Mouse (Mus musculus) lung, embryonic 14.5 days (tissue): ENCODE data around the gene Gm7534. TPM values are rescaled to one million over a fixed set of nuclear protein-coding genes. Genes with fewer than 3 reads are reported as not detected.
"Not testable (repeated sequence)": the region's sequence is repeated elsewhere in the genome, so short reads cannot be mapped to it uniquely, and the experiment has no call there.

Experiments used
- ATAC-seq: fragments of 200-750 bp; cut with Nextera tagmentation; 2 replicates; pipeline ENCODE4 v1.8.0; 2017; ENCODE audit warnings: mild to moderate bottlenecking, moderate TSS enrichment, moderate library complexity; ENCODE audit not compliant: insufficient read depth
- DNase-seq: peaks from one replicate; pipeline ENCODE4 v3.0.0-alpha.2; 2015
- H3K27ac ChIP-seq: fragments of 300-500 bp; sonication (generic); 2 replicates; pipeline ENCODE4 v1.5.1; 2014; ENCODE audit warnings: low read depth, mild to moderate bottlenecking, moderate library complexity
- H3K27me3 ChIP-seq: fragments of 300-500 bp; sonication (generic); 2 replicates; pipeline ENCODE4 v1.6.1; 2014; ENCODE audit warnings: low read length, control low read depth; ENCODE audit not compliant: insufficient read depth
- H3K36me3 ChIP-seq: fragments of 300-500 bp; sonication (generic); 2 replicates; pipeline ENCODE4 v1.6.1; 2014; ENCODE audit warnings: control low read depth; ENCODE audit not compliant: insufficient read depth
- H3K4me1 ChIP-seq: fragments of 300-500 bp; sonication (generic); 2 replicates; pipeline ENCODE4 v1.6.1; 2014; ENCODE audit warnings: antibody characterized with exemption, control low read depth; ENCODE audit not compliant: insufficient read depth
- H3K4me2 ChIP-seq: fragments of 300-500 bp; sonication (generic); 2 replicates; pipeline ENCODE4 v1.6.1; 2014; ENCODE audit warnings: mild to moderate bottlenecking
- H3K4me3 ChIP-seq: fragments of 300-500 bp; sonication (generic); 2 replicates; pipeline ENCODE4 v1.5.1; 2014; ENCODE audit warnings: low read depth, low read length
- H3K9ac ChIP-seq: fragments of 300-500 bp; sonication (generic); 2 replicates; pipeline ENCODE4 v1.6.1; 2014
- H3K9me3 ChIP-seq: fragments of 300-500 bp; sonication (generic); 2 replicates; pipeline ENCODE4 v1.6.1; 2016; ENCODE audit warnings: low read depth, low read length, control low read depth
- CTCF ChIP-seq: IDR thresholded peaks from 2 replicates; pipeline ENCODE4 v1.5.1; 2016; ENCODE audit warnings: antibody characterized with exemption, low read depth
- WGBS: fragments of 180-500 bp; shearing (Covaris S2); extraction: QIAGEN DNeasy Blood & Tissue Kit; methylation state at CpG from one replicate; pipeline ENCODE4 v1.1.7; 2014; 5-methylcytosine and 5-hydroxymethylcytosine counted together
- polyA plus RNA-seq: library from polyadenylated mRNA; unstranded; fragments of >200 nt; fragmentation: Nextera tagmentation; extraction: Ambion mirVana; gene quantifications from 2 replicates; pipeline ENCODE4 v1.2.1, GENCODE M21; 2014

Gene Gm7534
- polyA plus RNA-seq, 1 experiment from 2014 or later = not detected

DNA sequence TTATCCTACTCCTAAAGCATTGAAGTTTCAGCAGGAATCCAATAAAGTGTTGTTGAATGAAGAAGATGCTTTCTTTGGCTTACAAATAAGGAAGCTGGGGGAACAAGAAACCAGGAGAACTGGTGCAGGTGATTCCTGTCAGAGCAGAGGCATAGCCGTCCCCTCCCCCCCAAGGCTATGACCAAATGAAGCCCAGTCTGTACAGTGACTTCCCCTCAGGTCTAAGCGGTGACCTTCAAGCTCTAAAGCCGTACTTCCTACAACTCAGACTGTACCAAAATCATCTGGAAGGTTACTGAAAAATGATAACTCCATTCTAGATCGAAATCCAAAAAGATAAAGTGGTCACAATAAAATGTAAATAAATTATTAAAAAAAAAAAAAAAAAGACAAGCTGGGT is 53.4 kb downstream of the Gm7534 start:
- H3K36me3 ChIP-seq = peaks cover 33% of the 10 kb centered on the region; the same call in 1 of the 2 replicates
- no peak for DNase-seq
- no peak overlapping the region for H3K9ac ChIP-seq
- 90% methylated on average over 4 of the region's 4 CpGs for WGBS
- TF ChIP-seq CTCF = no peak
- H3K27ac ChIP-seq = no peak overlapping the region
- no peak overlapping the region for H3K4me2 ChIP-seq
- H3K9me3 ChIP-seq = no peaks in the 10 kb centered on the region
- H3K4me1 ChIP-seq = no peaks in the 10 kb centered on the region
- no peak overlapping the region for H3K4me3 ChIP-seq
- no peaks in the 10 kb centered on the region for H3K27me3 ChIP-seq
- ATAC-seq = no peak

DNA sequence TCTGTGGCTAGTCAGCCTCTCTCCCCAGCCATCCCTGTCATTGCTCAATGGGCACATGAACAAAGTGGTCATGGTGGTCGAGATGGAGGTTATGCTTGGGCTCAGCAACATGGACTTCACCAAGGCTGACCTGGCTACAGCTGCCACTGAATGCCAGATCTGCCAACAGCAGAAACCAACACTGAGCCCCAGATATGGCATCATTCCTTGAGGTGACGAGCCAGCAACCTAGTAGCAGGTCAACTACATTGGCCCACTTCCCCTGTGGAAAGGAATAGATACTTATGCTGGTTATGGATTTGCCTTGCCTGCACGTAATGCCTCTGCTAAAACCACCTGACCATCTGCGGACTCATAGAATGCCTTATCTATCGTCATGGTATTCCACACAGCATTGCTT is 58.5 kb downstream of the Gm7534 start:
- 93% methylated on average over 5 of the region's 5 CpGs for WGBS
- ATAC-seq, H3K9me3 ChIP-seq, H3K27ac ChIP-seq, H3K27me3 ChIP-seq, H3K4me1 ChIP-seq, DNase-seq, H3K9ac ChIP-seq, H3K4me3 ChIP-seq, H3K4me2 ChIP-seq: not testable (repeated sequence)
- H3K36me3 ChIP-seq = peaks cover 14% of the 10 kb centered on the region; the same call in 1 of the 2 replicates

Other genes with a start within 250 kb of the Gm7534 start
- 3,363 and 3,461 TPM in 2 replicates for gene Hmgn2, start 234.4 kb downstream of the Gm7534 start, polyA plus RNA-seq
- 43.7 and 45.6 TPM in 2 replicates for gene Dhdds, start 202.1 kb downstream of the Gm7534 start, polyA plus RNA-seq
- gene Lin28a, start 184.2 kb downstream of the Gm7534 start, polyA plus RNA-seq = not detected in 2 replicates
- not detected in 2 replicates for gene Zfp683, start 149.2 kb downstream of the Gm7534 start, polyA plus RNA-seq
- 2.9 and 4.0 TPM in 2 replicates for gene Crybg2, start 142.2 kb downstream of the Gm7534 start, polyA plus RNA-seq
- 13.1 and 14.2 TPM in 2 replicates for gene Cd52, start 107.9 kb downstream of the Gm7534 start, polyA plus RNA-seq
- 6.8 and 7.8 TPM in 2 replicates for gene Ubxn11, start 100.4 kb downstream of the Gm7534 start, polyA plus RNA-seq
- 384 and 400 TPM in 2 replicates for gene Sh3bgrl3, start 74.2 kb downstream of the Gm7534 start, polyA plus RNA-seq
- gene Cep85, start 15.9 kb downstream of the Gm7534 start, polyA plus RNA-seq = 35.7 and 37.9 TPM in 2 replicates
- gene Catsper4, start 24.4 kb upstream of the Gm7534 start, polyA plus RNA-seq = 0.12 TPM in 1 of 2 replicates, not detected in the other
- gene Cnksr1, start 35.4 kb upstream of the Gm7534 start, polyA plus RNA-seq = 6.2 TPM in 2 replicates
- 0.29 and 0.41 TPM in 2 replicates for gene E130218I03Rik, start 40.7 kb upstream of the Gm7534 start, polyA plus RNA-seq
- gene Zfp593, start 42.6 kb upstream of the Gm7534 start, polyA plus RNA-seq = 16.4 and 17.5 TPM in 2 replicates
- gene Gm30191, start 43.9 kb upstream of the Gm7534 start, polyA plus RNA-seq = not detected in 2 replicates
- 10.2 and 11.6 TPM in 2 replicates for gene Grrp1, start 51.1 kb upstream of the Gm7534 start, polyA plus RNA-seq
- gene Pdik1l, start 84.9 kb upstream of the Gm7534 start, polyA plus RNA-seq = 21.2 and 21.4 TPM in 2 replicates
- gene Trim63, start 112.1 kb upstream of the Gm7534 start, polyA plus RNA-seq = 0.28 TPM in 1 of 2 replicates, not detected in the other
- gene Slc30a2, start 140.2 kb upstream of the Gm7534 start, polyA plus RNA-seq = 0.05 TPM in 1 of 2 replicates, not detected in the other
- gene Extl1, start 180.8 kb upstream of the Gm7534 start, polyA plus RNA-seq = 2.9 and 3.7 TPM in 2 replicates
- 10.5 and 12.2 TPM in 2 replicates for gene Pafah2, start 193.3 kb upstream of the Gm7534 start, polyA plus RNA-seq